Mouse (Mus musculus): Measurements from ENCODE around the gene Gm10320. TPM values are rescaled to one million over a fixed set of nuclear protein-coding genes. Genes with fewer than 3 reads are reported as not detected.

Gene Gm10320
- polyA plus RNA-seq, 1 experiment from 2014 or later, result 2.0 TPM

- H3K4me3 ChIP-seq (ENCODE audit: low read depth, low read length), result no peak overlapping the region
- WGBS, result 76% methylated on average over 6 of the region's 6 CpGs
- no peaks in the 10 kb centered on the region for H3K4me1 ChIP-seq (ENCODE audit: insufficient read depth, low read depth, low read length)
- H3K4me2 ChIP-seq (replicated peaks; ENCODE audit: low read depth, low read length), result no peak overlapping the region
- no peaks in the 10 kb centered on the region for H3K27me3 ChIP-seq (replicated peaks; ENCODE audit: insufficient read depth, low read length)
- no peak for ATAC-seq
- no peaks in the 10 kb centered on the region; the same call in 1 of the 2 replicates for H3K9me3 ChIP-seq (ENCODE audit: low read length)
- TF ChIP-seq CTCF (IDR thresholded peaks at IDR 0.05) (no peak), EP300 (IDR thresholded peaks at IDR 0.05) (no peak)
- H3K9ac ChIP-seq (replicated peaks; ENCODE audit: low read depth), result no peak overlapping the region
- H3K27ac ChIP-seq (ENCODE audit: low read length), result no peak overlapping the region
- no peak for DNase-seq (ENCODE audit: low spot score)
- H3K36me3 ChIP-seq (ENCODE audit: insufficient read depth, low read length), result no peaks in the 10 kb centered on the region
These were observed 44.1 kb downstream of the Gm10320 start for GRCm38 (mm10) chr13:98447741-98448140.

- no peak for TF ChIP-seq EP300 (IDR thresholded peaks at IDR 0.05)
- no peak for TF ChIP-seq CTCF (IDR thresholded peaks at IDR 0.05)
- ATAC-seq, result no peak
- 85% methylated on average over 7 of the region's 7 CpGs for WGBS
- Histone ChIP-seq H3K9me3 (ENCODE audit: low read length) (no peaks in the 10 kb centered on the region), H3K4me3 (ENCODE audit: low read depth, low read length) (no peak overlapping the region), H3K36me3 (ENCODE audit: insufficient read depth, low read length) (no peaks in the 10 kb centered on the region), H3K27me3 (replicated peaks; ENCODE audit: insufficient read depth, low read length) (no peaks in the 10 kb centered on the region), H3K4me1 (ENCODE audit: insufficient read depth, low read depth, low read length) (no peaks in the 10 kb centered on the region), H3K9ac (replicated peaks; ENCODE audit: low read depth) (no peak overlapping the region), H3K27ac (ENCODE audit: low read length) (no peak overlapping the region), H3K4me2 (replicated peaks; ENCODE audit: low read depth, low read length) (no peak overlapping the region)
- no peak for DNase-seq (ENCODE audit: low spot score)
These were observed 46.2 kb downstream of the Gm10320 start for GRCm38 (mm10) chr13:98445391-98446125.

GRCm38 (mm10) chr13:98441001-98441400, 50.8 kb downstream of the Gm10320 start:
- WGBS, result 48% methylated on average over 4 of the region's 4 CpGs

GRCm38 (mm10) chr13:98440293-98440952, 51.4 kb downstream of the Gm10320 start:
- Histone ChIP-seq H3K4me2 (replicated peaks; ENCODE audit: low read depth, low read length) (no peak overlapping the region), H3K36me3 (ENCODE audit: insufficient read depth, low read length) (no peaks in the 10 kb centered on the region), H3K9me3 (ENCODE audit: low read length) (no peaks in the 10 kb centered on the region), H3K9ac (replicated peaks; ENCODE audit: low read depth) (no peak overlapping the region), H3K4me1 (ENCODE audit: insufficient read depth, low read depth, low read length) (no peaks in the 10 kb centered on the region), H3K27ac (ENCODE audit: low read length) (no peak overlapping the region), H3K27me3 (replicated peaks; ENCODE audit: insufficient read depth, low read length) (no peaks in the 10 kb centered on the region), H3K4me3 (ENCODE audit: low read depth, low read length) (no peak overlapping the region)
- ATAC-seq, result peak; percentile 67
- TF ChIP-seq EP300 (IDR thresholded peaks at IDR 0.05) (no peak), CTCF (IDR thresholded peaks at IDR 0.05) (no peak)
- peak; percentile 27 for DNase-seq (ENCODE audit: low spot score)
- 22% methylated on average over 13 of the region's 13 CpGs for WGBS

More at GRCm38 (mm10) chr13:98441001-98441400, 50.8 kb downstream of the Gm10320 start:
- TF ChIP-seq CTCF (IDR thresholded peaks at IDR 0.05) (no peak), EP300 (IDR thresholded peaks at IDR 0.05) (peak; percentile 40; the same call in 1 of the 2 replicates)
- Histone ChIP-seq H3K4me2 (replicated peaks; ENCODE audit: low read depth, low read length) (no peak overlapping the region), H3K4me1 (ENCODE audit: insufficient read depth, low read depth, low read length) (no peaks in the 10 kb centered on the region), H3K4me3 (ENCODE audit: low read depth, low read length) (no peak overlapping the region), H3K9me3 (ENCODE audit: low read length) (no peaks in the 10 kb centered on the region), H3K27ac (ENCODE audit: low read length) (no peak overlapping the region), H3K9ac (replicated peaks; ENCODE audit: low read depth) (no peak overlapping the region), H3K27me3 (replicated peaks; ENCODE audit: insufficient read depth, low read length) (no peaks in the 10 kb centered on the region), H3K36me3 (ENCODE audit: insufficient read depth, low read length) (no peaks in the 10 kb centered on the region)
- ATAC-seq (peak; percentile 50), DNase-seq (ENCODE audit: low spot score) (peak; percentile 12)

Other genes with a start within 250 kb of the Gm10320 start
- 8.4 and 8.7 TPM in 2 replicates for gene Utp15, start 229.0 kb downstream of the Gm10320 start, polyA plus RNA-seq (2015; fragmentation: Nextera tagmentation; extraction: Ambion mirVana)
- 22.1 and 24.2 TPM in 2 replicates for gene Ankra2, start 228.9 kb downstream of the Gm10320 start, polyA plus RNA-seq (2015; fragmentation: Nextera tagmentation; extraction: Ambion mirVana)
- 0.38 TPM in 1 of 2 replicates, not detected in the other for gene Gm21976, start 212.1 kb downstream of the Gm10320 start, polyA plus RNA-seq (2015; fragmentation: Nextera tagmentation; extraction: Ambion mirVana)
- gene Btf3, start 175.0 kb downstream of the Gm10320 start, polyA plus RNA-seq (2015; fragmentation: Nextera tagmentation; extraction: Ambion mirVana), result 499 and 511 TPM in 2 replicates
- 0.05 TPM in 2 replicates for gene Foxd1, start 137.8 kb downstream of the Gm10320 start, polyA plus RNA-seq (2015; fragmentation: Nextera tagmentation; extraction: Ambion mirVana)
- 0.05 TPM in 1 of 2 replicates, not detected in the other for gene Tmem174, start 145.4 kb upstream of the Gm10320 start, polyA plus RNA-seq (2015; fragmentation: Nextera tagmentation; extraction: Ambion mirVana)
- 20.1 and 22.1 TPM in 2 replicates for gene Tmem171, start 202.8 kb upstream of the Gm10320 start, polyA plus RNA-seq (2015; fragmentation: Nextera tagmentation; extraction: Ambion mirVana)